Mouse (Mus musculus): ENCODE data around the gene Bfsp2. TPM values are rescaled to one million over a fixed set of nuclear protein-coding genes. Genes with fewer than 3 reads are reported as not detected.

Gene Bfsp2
- total and polyA plus RNA-seq, 2 experiments: 0.28 TPM; not detected in 1

DNA sequence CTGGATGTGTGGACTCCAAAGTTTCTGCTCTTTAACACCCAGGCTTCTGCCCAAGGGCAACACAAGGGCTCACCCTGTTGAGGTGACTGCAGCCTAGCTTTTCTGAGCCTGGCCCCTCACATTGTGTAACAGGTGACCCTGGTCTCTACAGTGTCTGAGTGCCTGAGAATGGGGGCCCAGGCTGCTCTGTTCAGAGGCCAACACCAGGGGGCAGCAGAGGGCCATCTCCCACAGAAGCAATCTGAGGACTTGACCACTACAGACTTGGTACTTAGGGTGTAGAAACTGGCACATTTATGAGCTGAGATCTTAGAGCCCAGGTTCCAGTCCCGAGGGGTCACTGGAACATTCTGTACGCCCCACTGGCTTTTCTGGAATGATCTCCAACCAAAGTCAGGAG lies 10.2 kb upstream of the Bfsp2 start:
- Histone ChIP-seq H3K4me3 (ENCODE audit: insufficient read depth, low read depth, low read length) (no peak overlapping the region), H3K4me1 (ENCODE audit: control insufficient read depth, insufficient read depth, low read length) (no peaks in the 10 kb centered on the region), H3K27me3 (ENCODE audit: control insufficient read depth, insufficient read depth, low read length) (no peaks in the 10 kb centered on the region), H3K9ac (ENCODE audit: low read depth, low read length) (no peak overlapping the region), H3K27ac (replicated peaks; ENCODE audit: insufficient read depth, low read depth, low read length) (no peak overlapping the region), H3K36me3 (ENCODE audit: control insufficient read depth, insufficient read depth, low read length) (no peaks in the 10 kb centered on the region), H3K79me2 (ENCODE audit: control insufficient read depth, insufficient read depth, low read length) (no peaks in the 10 kb centered on the region)
- peak; percentile 32 for DNase-seq (ENCODE audit: extremely low read depth, low read depth, low spot score)
- WGBS: 13% methylated on average over 2 of the region's 2 CpGs
- TF ChIP-seq POLR2A (IDR thresholded peaks at IDR 0.05; ENCODE audit: extremely low read depth, insufficient read depth, low read length) (no peak), CTCF (IDR thresholded peaks at IDR 0.05; ENCODE audit: low read depth, low read length) (peak; percentile 94)

DNA sequence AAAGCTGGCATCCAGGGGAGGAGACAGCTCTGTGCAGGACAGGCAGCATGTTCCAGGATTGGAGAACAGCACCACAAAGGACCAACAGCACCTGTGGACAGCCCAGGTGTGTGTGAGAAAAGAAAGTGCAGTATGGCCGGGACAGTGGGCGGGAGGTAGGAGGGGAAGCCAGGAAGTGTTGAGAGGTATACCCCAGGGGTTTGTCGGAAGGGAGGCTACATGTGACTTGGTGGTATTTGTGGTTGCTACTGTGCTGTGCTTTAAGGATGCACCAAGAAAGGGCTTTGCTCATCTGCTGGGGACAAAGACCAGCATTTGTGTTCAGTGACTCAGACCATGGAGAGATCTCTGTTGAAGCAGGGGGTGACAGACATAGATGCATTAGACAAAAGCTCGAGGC lies 9.7 kb upstream of the Bfsp2 start:
- no peaks in the 10 kb centered on the region for H3K27me3 ChIP-seq (ENCODE audit: control insufficient read depth, insufficient read depth, low read length)
- TF ChIP-seq CTCF (IDR thresholded peaks at IDR 0.05; ENCODE audit: low read depth, low read length) (no peak), POLR2A (IDR thresholded peaks at IDR 0.05; ENCODE audit: extremely low read depth, insufficient read depth, low read length) (no peak)
- H3K36me3 ChIP-seq (ENCODE audit: control insufficient read depth, insufficient read depth, low read length): no peaks in the 10 kb centered on the region
- no peak overlapping the region for H3K27ac ChIP-seq (replicated peaks; ENCODE audit: insufficient read depth, low read depth, low read length)
- no peak overlapping the region for H3K9ac ChIP-seq (ENCODE audit: low read depth, low read length)
- 79% methylated on average over 4 of the region's 4 CpGs for WGBS
- H3K79me2 ChIP-seq (ENCODE audit: control insufficient read depth, insufficient read depth, low read length): no peaks in the 10 kb centered on the region
- no peaks in the 10 kb centered on the region for H3K4me1 ChIP-seq (ENCODE audit: control insufficient read depth, insufficient read depth, low read length)
- H3K4me3 ChIP-seq (ENCODE audit: insufficient read depth, low read depth, low read length): no peak overlapping the region
- no peak for DNase-seq (ENCODE audit: extremely low read depth, low read depth, low spot score)

DNA sequence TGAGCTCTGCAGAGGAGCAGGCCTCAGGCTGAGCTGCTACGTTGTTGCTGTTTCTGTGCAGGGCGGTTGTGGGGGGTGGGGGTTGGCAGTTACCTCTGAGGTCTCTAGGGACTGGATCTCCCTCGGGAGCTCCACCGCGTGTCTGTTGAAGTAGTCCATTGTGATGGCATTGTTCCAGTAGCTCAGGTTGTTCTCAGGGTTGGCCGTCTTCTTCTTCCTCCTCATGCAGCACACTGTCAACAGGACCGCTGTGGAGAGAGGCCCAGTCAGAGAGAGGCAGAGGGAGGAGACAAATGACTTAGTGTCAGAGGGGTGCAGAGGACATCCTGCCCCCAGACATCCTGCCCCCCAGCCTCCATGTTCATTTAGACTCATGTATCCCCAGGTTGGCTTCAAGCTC lies 8.9 kb upstream of the Bfsp2 start:
- WGBS: 80% methylated on average over 7 of the region's 7 CpGs
- no peak overlapping the region for H3K9ac ChIP-seq (ENCODE audit: low read depth, low read length)
- no peak overlapping the region for H3K27ac ChIP-seq (replicated peaks; ENCODE audit: insufficient read depth, low read depth, low read length)
- DNase-seq (ENCODE audit: extremely low read depth, low read depth, low spot score): no peak
- no peaks in the 10 kb centered on the region for H3K36me3 ChIP-seq (ENCODE audit: control insufficient read depth, insufficient read depth, low read length)
- H3K79me2 ChIP-seq (ENCODE audit: control insufficient read depth, insufficient read depth, low read length): no peaks in the 10 kb centered on the region
- H3K4me3 ChIP-seq (ENCODE audit: insufficient read depth, low read depth, low read length): no peak overlapping the region
- no peaks in the 10 kb centered on the region for H3K4me1 ChIP-seq (ENCODE audit: control insufficient read depth, insufficient read depth, low read length)
- TF ChIP-seq POLR2A (IDR thresholded peaks at IDR 0.05; ENCODE audit: extremely low read depth, insufficient read depth, low read length) (no peak), CTCF (IDR thresholded peaks at IDR 0.05; ENCODE audit: low read depth, low read length) (no peak)
- H3K27me3 ChIP-seq (ENCODE audit: control insufficient read depth, insufficient read depth, low read length): no peaks in the 10 kb centered on the region

DNA sequence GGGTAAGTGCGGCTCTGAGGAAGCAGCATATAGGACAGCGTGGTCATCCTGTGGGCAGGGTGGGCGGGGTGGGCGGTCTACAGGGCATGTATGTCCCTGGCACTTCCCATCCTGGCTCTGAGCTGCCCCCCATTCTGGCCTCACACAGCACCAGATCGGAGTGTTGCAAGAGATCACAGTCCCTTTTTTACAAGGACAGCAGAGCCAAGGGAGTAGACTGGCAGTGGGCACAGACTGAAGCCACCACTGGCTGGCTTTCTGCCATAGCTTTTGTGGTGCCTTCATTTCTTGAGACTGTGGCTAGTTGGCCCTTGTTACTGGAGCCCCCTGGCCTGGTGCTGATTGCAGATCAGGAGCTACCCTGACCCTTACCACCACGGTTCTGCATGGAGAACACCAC lies 6.0 kb upstream of the Bfsp2 start:
- Histone ChIP-seq H3K36me3 (ENCODE audit: control insufficient read depth, insufficient read depth, low read length) (no peaks in the 10 kb centered on the region), H3K9ac (ENCODE audit: low read depth, low read length) (no peak overlapping the region), H3K4me3 (ENCODE audit: insufficient read depth, low read depth, low read length) (no peak overlapping the region), H3K79me2 (ENCODE audit: control insufficient read depth, insufficient read depth, low read length) (no peaks in the 10 kb centered on the region), H3K27me3 (ENCODE audit: control insufficient read depth, insufficient read depth, low read length) (no peaks in the 10 kb centered on the region), H3K4me1 (ENCODE audit: control insufficient read depth, insufficient read depth, low read length) (no peaks in the 10 kb centered on the region), H3K27ac (replicated peaks; ENCODE audit: insufficient read depth, low read depth, low read length) (no peak overlapping the region)
- peak; percentile 52 for DNase-seq (ENCODE audit: extremely low read depth, low read depth, low spot score)
- WGBS: 78% methylated on average over 6 of the region's 6 CpGs
- TF ChIP-seq CTCF (IDR thresholded peaks at IDR 0.05; ENCODE audit: low read depth, low read length) (no peak), POLR2A (IDR thresholded peaks at IDR 0.05; ENCODE audit: extremely low read depth, insufficient read depth, low read length) (no peak)

DNA sequence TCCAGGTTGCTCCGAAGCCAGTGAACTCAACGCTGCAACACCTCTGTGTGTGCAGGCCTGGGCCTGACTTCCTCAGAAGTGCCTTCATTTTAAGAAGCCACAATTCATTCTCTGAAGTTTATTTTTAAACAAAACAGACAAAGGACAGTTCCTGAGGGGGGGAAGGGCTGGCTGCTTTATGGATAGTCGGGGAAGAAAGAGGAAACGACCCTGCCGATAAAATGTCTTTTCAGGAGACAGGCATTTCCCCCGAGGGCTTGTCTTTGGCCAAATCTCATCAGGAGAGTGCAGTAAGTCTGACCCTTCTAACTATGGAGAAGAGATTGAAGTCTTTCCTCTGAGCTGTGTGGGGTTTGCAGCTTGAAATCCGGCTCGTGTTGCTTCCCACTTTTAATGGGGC lies 5.4 kb upstream of the Bfsp2 start:
- no peaks in the 10 kb centered on the region for H3K36me3 ChIP-seq (ENCODE audit: control insufficient read depth, insufficient read depth, low read length)
- H3K79me2 ChIP-seq (ENCODE audit: control insufficient read depth, insufficient read depth, low read length): no peaks in the 10 kb centered on the region
- H3K27ac ChIP-seq (replicated peaks; ENCODE audit: insufficient read depth, low read depth, low read length): no peak overlapping the region
- TF ChIP-seq POLR2A (IDR thresholded peaks at IDR 0.05; ENCODE audit: extremely low read depth, insufficient read depth, low read length) (no peak), CTCF (IDR thresholded peaks at IDR 0.05; ENCODE audit: low read depth, low read length) (no peak)
- no peaks in the 10 kb centered on the region for H3K4me1 ChIP-seq (ENCODE audit: control insufficient read depth, insufficient read depth, low read length)
- no peak for DNase-seq (ENCODE audit: extremely low read depth, low read depth, low spot score)
- H3K4me3 ChIP-seq (ENCODE audit: insufficient read depth, low read depth, low read length): no peak overlapping the region
- no peaks in the 10 kb centered on the region for H3K27me3 ChIP-seq (ENCODE audit: control insufficient read depth, insufficient read depth, low read length)
- 58% methylated on average over 8 of the region's 8 CpGs for WGBS
- H3K9ac ChIP-seq (ENCODE audit: low read depth, low read length): no peak overlapping the region

DNA sequence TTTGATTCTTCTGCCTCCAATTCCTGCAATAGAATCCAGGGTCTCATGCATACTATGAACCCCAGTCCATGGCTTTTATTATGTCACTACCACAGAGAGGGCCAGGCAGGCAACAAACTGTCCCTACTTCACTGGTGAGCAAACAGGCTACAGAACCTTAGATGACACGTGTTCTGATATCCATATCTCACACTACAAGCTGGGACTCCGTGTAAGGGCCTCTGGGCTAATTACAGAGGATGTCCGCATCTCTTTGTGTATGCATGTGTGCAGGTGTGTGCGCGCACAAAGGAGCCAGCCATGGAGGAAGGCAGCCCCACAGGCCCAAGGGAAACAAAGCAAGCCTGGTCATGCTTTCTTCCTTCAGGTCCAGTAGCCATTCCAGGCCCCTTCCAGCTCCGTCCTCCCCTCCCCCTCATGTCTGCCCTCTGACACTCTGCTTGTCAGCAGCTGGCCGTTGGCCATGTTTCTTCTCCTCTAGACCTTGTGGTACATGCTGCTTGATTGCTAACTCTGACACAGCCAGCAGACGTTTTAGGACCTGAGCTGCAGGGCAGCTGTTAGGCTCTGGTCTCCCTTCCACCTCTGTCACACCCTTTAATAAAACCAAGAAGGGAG lies 492 bp upstream of the Bfsp2 start:
- DNase-seq (ENCODE audit: extremely low read depth, low read depth, low spot score): peak; percentile 47
- TF ChIP-seq CTCF (IDR thresholded peaks at IDR 0.05; ENCODE audit: low read depth, low read length): no peak
- TF ChIP-seq POLR2A (IDR thresholded peaks at IDR 0.05; ENCODE audit: extremely low read depth, insufficient read depth, low read length): no peak
- no peak overlapping the region for H3K4me3 ChIP-seq (ENCODE audit: insufficient read depth, low read depth, low read length)
- no peaks in the 10 kb centered on the region for H3K27me3 ChIP-seq (ENCODE audit: control insufficient read depth, insufficient read depth, low read length)
- H3K27ac ChIP-seq (replicated peaks; ENCODE audit: insufficient read depth, low read depth, low read length): no peak overlapping the region
- peaks cover 3% of the 10 kb centered on the region; the same call in 1 of the 2 replicates for H3K4me1 ChIP-seq (ENCODE audit: control insufficient read depth, insufficient read depth, low read length)
- no peaks in the 10 kb centered on the region for H3K36me3 ChIP-seq (ENCODE audit: control insufficient read depth, insufficient read depth, low read length)
- H3K9ac ChIP-seq (ENCODE audit: low read depth, low read length): no peak overlapping the region
- H3K79me2 ChIP-seq (ENCODE audit: control insufficient read depth, insufficient read depth, low read length): no peaks in the 10 kb centered on the region
- 52% methylated on average over 8 of the region's 8 CpGs for WGBS
